Mouse (Mus musculus): ENCODE results near the gene Akap11. TPM values are rescaled to one million over a fixed set of nuclear protein-coding genes. Genes with fewer than 3 reads are reported as not detected.

The Akap11 gene
- polyA plus RNA-seq, 1 experiment from 2014 or later, result 17.7 TPM

DNA sequence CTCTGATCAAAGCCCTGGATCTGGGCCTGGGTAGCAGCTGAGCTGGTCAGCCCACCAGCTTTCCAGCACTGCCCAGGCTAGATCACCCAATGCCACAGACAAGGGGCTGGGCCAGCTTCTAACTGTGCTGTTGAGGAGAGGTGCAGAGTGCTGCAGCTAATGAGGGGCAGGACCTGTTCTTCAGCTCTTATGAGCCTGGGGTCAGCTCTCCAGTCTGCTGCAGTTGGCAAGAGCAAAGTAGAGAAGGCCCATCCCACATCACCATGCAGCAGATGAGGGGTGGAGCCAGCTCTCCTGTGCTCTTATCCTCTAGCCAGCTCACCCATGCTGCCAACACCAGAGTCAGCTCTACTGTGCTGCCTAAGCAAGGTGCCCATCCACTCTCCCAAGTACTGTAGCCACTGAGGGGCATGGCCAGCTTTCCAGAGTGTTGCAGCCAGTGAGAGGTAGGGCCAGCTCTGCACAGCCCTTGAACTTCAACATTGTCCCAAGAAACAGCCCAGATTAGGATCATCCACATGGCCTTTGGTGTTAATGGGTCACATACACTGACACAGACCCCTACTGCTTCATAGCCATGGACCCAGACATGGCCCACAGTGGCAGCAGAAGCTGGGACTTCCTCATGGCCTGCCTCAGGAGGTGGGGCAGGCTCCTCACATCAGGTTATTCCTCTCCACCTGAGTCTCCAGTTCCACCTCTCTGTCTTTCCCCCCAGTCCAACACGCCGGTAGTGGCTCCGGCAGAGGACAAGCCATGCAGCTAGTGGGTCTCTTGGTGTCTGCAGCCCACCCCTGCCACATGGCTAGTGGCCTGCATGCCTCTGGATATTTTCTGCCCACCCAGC is 10.8 kb downstream of the Akap11 start:
- H3K9me3 ChIP-seq, result no peaks in the 10 kb centered on the region
- peak overlapping the region; percentile 79 for H3K27ac ChIP-seq
- H3K27me3 ChIP-seq (replicated peaks), result no peaks in the 10 kb centered on the region
- H3K4me3 ChIP-seq (replicated peaks), result no peak overlapping the region
- H3K4me1 ChIP-seq (replicated peaks), result peaks cover 32% of the 10 kb centered on the region
- peak overlapping the region; percentile 7; the same call in 1 of the 2 replicates for H3K4me2 ChIP-seq (replicated peaks)
- 49% methylated on average over 3 of the region's 3 CpGs for WGBS
- H3K9ac ChIP-seq, result no peak overlapping the region
- ATAC-seq, result peak; percentile 75
- H3K36me3 ChIP-seq, result no peaks in the 10 kb centered on the region

DNA sequence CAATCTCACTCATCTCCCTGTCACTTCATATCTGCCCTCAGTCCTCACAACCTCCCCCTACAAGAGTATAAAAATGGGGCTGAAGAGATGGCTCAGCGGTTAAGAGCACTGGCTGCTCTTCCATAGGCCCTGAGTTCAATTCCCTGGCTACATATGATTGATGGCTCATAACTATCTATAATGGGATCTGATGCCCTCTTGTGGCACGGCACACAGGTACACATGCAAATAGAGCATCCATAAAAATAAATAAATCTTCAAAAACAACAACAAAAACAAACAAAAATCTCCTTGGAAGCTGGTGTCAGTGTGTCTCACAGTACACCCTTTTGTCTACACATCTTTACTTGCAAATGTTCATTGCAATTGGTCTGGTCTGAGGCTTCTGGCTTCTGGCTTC is 11.5 kb downstream of the Akap11 start:
- no peak for ATAC-seq
- 89% methylated on average over 2 of the region's 2 CpGs for WGBS

DNA sequence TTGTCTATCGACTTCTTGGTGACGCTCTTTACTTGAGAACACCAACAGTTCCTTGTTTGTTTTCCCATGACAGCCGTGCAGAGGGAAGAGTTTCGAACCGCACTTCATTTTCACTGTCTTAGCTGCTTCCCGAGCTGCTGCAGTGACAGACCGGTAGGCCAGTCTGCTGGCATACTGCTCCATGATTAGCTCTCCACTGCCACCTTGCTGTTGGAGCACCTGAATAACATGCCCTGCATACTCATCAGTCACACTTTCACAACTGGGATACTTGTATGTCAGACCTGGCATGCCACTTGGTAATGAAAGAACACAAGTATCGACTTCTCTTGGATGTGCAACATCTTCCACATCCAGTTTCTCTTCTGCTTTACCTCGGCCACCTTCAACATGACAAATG is 25.9 kb downstream of the Akap11 start:
- Histone ChIP-seq H3K4me3 (replicated peaks) (no peak overlapping the region), H3K27me3 (replicated peaks) (no peaks in the 10 kb centered on the region), H3K27ac (no peak overlapping the region), H3K4me1 (replicated peaks) (no peaks in the 10 kb centered on the region), H3K9ac (no peak overlapping the region), H3K36me3 (peaks cover 25% of the 10 kb centered on the region), H3K4me2 (replicated peaks) (no peak overlapping the region), H3K9me3 (no peaks in the 10 kb centered on the region)
- ATAC-seq, result no peak
- 80% methylated on average over 9 of the region's 9 CpGs for WGBS

More for the DNA sequence above, 11.5 kb downstream of the Akap11 start:
- Histone ChIP-seq H3K4me2 (replicated peaks) (no peak overlapping the region), H3K27me3 (replicated peaks) (no peaks in the 10 kb centered on the region), H3K4me1 (replicated peaks) (peaks cover 30% of the 10 kb centered on the region), H3K9ac (no peak overlapping the region), H3K9me3 (no peaks in the 10 kb centered on the region), H3K36me3 (no peaks in the 10 kb centered on the region), H3K27ac (peak overlapping the region; percentile 79; the same call in 1 of the 2 replicates), H3K4me3 (replicated peaks) (no peak overlapping the region)

DNA sequence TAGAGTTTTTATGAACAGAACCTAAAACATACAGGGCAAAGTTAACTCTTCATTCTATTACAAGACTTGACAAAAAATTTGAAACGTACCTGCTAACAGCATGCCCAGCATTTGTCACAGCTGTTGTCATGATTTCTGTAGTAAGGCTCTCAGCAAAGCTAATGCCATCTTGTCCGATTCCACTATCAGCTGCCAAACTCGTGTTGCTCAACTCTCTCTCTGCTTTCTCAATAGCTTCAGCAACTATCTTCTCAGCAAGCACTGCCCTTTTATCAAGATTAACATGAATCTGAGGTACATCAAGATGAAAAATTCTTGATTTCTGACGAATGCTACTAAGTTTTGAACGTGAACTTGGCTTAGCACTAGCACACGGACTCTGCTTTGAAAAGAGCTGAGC is 26.8 kb downstream of the Akap11 start:
- H3K4me2 ChIP-seq (replicated peaks), result no peak overlapping the region
- no peak overlapping the region for H3K4me3 ChIP-seq (replicated peaks)
- no peak overlapping the region for H3K9ac ChIP-seq
- 94% methylated on average over 6 of the region's 6 CpGs for WGBS
- H3K27ac ChIP-seq, result no peak overlapping the region
- H3K9me3 ChIP-seq, result no peaks in the 10 kb centered on the region
- H3K27me3 ChIP-seq (replicated peaks), result no peaks in the 10 kb centered on the region
- H3K36me3 ChIP-seq, result peaks cover 24% of the 10 kb centered on the region
- ATAC-seq, result no peak
- H3K4me1 ChIP-seq (replicated peaks), result no peaks in the 10 kb centered on the region

DNA sequence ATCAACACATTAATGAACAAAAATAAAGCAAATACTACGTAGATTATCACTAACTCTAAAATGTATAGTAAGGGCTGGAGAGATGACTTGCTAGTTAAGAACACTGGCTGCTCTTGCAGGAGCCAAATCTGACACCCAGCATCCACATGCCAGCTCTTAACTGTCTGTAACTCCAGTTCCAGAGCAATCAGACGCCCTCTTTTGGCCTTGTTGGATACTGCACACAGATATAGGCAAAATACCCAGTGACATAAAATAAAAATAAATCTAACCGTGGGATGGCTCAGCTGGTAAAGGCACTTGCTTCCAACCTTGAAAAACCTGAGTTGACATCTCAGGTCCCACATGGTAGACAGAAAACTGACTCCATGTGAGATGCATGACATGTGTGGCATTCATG is 36.0 kb downstream of the Akap11 start:
- Histone ChIP-seq H3K4me2 (replicated peaks) (no peak overlapping the region), H3K9me3 (no peaks in the 10 kb centered on the region), H3K9ac (no peak overlapping the region), H3K36me3 (peaks cover 7% of the 10 kb centered on the region; the same call in 1 of the 2 replicates), H3K27me3 (replicated peaks) (no peaks in the 10 kb centered on the region), H3K27ac (no peak overlapping the region), H3K4me3 (replicated peaks) (no peak overlapping the region), H3K4me1 (replicated peaks) (no peaks in the 10 kb centered on the region)
- ATAC-seq, result no peak
- 77% methylated on average over 3 of the region's 3 CpGs for WGBS

DNA sequence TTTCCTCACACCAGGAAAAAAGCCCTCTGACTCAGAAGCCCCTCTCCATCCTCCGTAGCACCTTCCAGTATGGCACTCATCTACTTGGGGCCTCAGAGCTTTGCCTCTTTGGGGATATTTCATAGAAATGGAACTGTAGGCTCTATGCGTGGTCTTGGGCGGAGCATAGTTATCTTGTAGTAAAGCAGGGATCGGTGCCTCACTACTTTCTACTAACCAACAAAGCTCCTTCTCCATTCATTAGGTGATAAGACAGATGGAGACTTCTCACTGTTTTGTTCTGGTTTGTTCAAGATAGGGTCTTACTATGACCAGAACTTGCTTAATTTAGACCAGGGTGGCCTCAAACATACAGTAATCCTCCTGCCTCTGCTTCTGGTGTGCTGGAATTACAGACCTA is 39.9 kb downstream of the Akap11 start:
- Histone ChIP-seq H3K9me3 (no peaks in the 10 kb centered on the region), H3K4me2 (replicated peaks) (no peak overlapping the region), H3K27me3 (replicated peaks) (no peaks in the 10 kb centered on the region), H3K36me3 (peaks cover 7% of the 10 kb centered on the region), H3K4me3 (replicated peaks) (no peak overlapping the region), H3K4me1 (replicated peaks) (no peaks in the 10 kb centered on the region), H3K9ac (no peak overlapping the region), H3K27ac (no peak overlapping the region)
- 94% methylated on average over 4 of the region's 4 CpGs for WGBS
- no peak for ATAC-seq

DNA sequence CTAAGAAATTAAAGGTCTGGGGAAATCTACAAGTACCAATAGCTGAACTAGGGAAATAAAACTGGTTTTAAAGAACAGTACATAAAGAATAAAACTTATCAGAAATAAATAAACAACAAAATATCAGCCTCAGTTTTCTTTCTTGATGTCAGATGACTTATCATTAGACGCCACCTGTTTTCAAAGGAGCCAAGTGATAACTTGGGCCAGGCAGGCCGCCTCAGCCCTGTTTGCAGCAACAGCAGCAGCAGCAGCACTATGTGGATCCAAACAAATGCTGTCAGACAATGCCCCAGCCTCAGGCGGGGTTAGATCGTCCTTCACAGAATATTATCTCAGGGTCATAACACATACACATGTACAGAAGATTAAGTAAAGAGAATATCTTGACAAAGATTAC is 41.4 kb downstream of the Akap11 start:
- 83% methylated on average over 4 of the region's 4 CpGs for WGBS
- ATAC-seq, result no peak
- no peaks in the 10 kb centered on the region; the same call in 1 of the 2 replicates for H3K36me3 ChIP-seq
- H3K9ac ChIP-seq, result no peak overlapping the region
- no peaks in the 10 kb centered on the region for H3K9me3 ChIP-seq
- no peak overlapping the region for H3K27ac ChIP-seq
- H3K27me3 ChIP-seq (replicated peaks), result no peaks in the 10 kb centered on the region
- H3K4me3 ChIP-seq (replicated peaks), result no peak overlapping the region
- H3K4me2 ChIP-seq (replicated peaks), result no peak overlapping the region
- no peaks in the 10 kb centered on the region for H3K4me1 ChIP-seq (replicated peaks)

DNA sequence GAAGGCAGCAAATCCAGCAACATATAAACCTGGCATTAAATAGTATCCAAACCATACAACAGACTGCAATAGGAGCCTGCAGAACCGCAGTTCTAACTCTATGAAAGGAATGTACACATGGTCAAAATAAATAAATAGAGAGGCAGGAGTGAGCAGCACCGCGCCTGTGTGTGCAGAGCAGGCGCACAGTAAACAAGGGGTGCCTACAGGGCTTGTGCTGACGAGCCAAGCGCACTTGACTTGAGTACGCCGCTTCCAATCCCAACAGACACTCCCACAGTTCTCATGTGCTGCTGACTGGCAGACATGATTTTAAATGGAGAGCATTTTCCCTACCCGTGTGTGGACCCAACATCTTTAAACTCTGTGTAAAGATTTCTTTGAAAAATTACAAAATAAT is 44.0 kb downstream of the Akap11 start:
- 61% methylated on average over 9 of the region's 9 CpGs for WGBS
- no peak overlapping the region for H3K9ac ChIP-seq
- no peaks in the 10 kb centered on the region for H3K4me1 ChIP-seq (replicated peaks)
- H3K27me3 ChIP-seq (replicated peaks), result no peaks in the 10 kb centered on the region
- ATAC-seq, result no peak
- H3K4me2 ChIP-seq (replicated peaks), result no peak overlapping the region
- no peaks in the 10 kb centered on the region for H3K9me3 ChIP-seq
- no peak overlapping the region for H3K4me3 ChIP-seq (replicated peaks)
- H3K36me3 ChIP-seq, result no peaks in the 10 kb centered on the region; the same call in 1 of the 2 replicates
- H3K27ac ChIP-seq, result no peak overlapping the region

DNA sequence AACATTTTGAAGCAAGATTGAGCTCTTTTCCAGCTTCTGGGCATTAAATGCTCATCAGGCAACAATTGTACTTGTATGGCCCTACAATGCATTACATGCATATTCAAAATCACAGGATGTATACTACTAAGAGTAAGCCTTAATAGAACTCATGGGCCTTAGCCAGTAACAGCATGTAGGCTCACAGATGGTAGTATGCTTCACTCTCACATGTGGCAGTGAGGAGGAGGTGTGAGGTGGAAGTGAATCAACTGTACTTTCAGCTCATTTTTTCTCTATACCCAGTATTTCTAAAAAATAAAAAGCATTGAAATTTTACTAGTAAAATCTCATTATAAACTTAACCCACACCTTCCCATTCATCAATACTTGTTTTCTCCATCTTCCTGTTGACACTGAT is 45.2 kb downstream of the Akap11 start:
- Histone ChIP-seq H3K27me3 (replicated peaks) (no peaks in the 10 kb centered on the region), H3K27ac (no peak overlapping the region), H3K36me3 (no peaks in the 10 kb centered on the region; the same call in 1 of the 2 replicates), H3K4me1 (replicated peaks) (no peaks in the 10 kb centered on the region), H3K9ac (no peak overlapping the region), H3K9me3 (no peaks in the 10 kb centered on the region), H3K4me3 (replicated peaks) (no peak overlapping the region), H3K4me2 (replicated peaks) (no peak overlapping the region)
- no peak for ATAC-seq

DNA sequence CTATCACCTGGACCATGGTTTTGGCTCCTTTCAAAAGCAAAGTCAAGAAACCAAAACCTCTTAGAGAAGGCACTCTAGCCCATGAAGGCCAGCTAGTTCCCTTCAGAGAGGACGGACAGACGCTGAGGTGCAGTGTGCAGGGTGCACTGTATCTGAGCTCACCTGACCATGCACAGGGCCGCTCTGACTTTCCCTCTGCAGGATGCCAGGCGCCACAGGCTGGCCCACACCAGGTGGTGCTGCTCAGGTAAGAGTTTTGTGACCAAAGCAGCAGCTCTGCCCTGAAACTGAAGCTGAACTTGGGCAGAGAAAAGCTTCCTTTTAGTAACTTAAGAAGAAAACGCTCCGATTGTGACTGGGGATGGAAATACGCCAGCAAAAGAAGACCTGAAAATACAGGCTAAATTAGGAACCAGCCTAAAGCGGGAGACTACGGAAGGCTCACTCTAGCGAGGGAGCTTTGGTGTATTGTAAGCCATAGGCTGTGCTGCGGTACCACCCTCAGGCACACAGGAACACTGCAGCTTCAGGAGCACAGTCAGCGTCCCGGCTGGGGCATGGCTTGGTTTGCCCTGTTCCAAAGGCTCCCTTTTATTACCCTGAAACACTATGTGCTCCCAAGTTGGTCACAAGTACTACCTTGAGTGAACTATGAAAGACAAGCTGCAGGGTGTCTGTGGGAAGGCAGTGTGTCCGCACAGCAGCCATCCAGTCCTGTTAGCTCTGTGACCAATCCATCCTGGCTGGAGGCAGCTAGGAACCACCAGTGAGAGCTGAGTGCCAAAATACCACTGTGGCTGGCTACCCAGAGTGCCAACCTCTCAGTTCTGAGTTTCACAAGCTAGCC is 54.0 kb downstream of the Akap11 start:
- Histone ChIP-seq H3K9me3 (no peaks in the 10 kb centered on the region), H3K27me3 (replicated peaks) (no peaks in the 10 kb centered on the region), H3K4me3 (replicated peaks) (0 out of 2 replicates have a peak overlapping the region, but pooled peaks have one; percentile 9), H3K9ac (no peak overlapping the region), H3K27ac (no peak overlapping the region), H3K4me1 (replicated peaks) (no peaks in the 10 kb centered on the region), H3K36me3 (no peaks in the 10 kb centered on the region), H3K4me2 (replicated peaks) (peak overlapping the region; percentile 41)
- peak; percentile 83 for ATAC-seq
- WGBS, result 23% methylated on average over 14 of the region's 14 CpGs

DNA sequence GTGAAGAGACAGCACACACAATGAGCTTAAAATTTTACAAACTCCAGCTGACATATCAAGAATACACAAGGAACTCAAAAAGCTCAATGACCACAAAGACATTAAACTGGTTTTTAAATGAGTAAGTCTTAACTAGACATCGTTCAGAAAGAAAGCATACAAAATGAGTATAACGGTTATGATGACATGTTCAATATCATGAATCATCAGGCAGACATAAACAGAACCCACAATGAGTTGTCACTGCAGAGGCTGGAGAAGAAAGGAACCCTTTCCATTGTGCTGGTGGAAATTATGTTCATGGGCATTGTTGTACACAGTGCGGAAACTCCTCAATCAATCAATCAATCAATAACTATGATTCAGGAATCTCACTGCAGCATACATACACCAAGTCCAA is 62.5 kb downstream of the Akap11 start:
- Histone ChIP-seq H3K4me1 (replicated peaks) (no peaks in the 10 kb centered on the region), H3K36me3 (no peaks in the 10 kb centered on the region), H3K4me2 (replicated peaks) (no peak overlapping the region), H3K27ac (no peak overlapping the region), H3K4me3 (replicated peaks) (no peak overlapping the region), H3K27me3 (replicated peaks) (no peaks in the 10 kb centered on the region), H3K9ac (no peak overlapping the region), H3K9me3 (no peaks in the 10 kb centered on the region)
- 80% methylated on average over 3 of the region's 3 CpGs for WGBS
- ATAC-seq, result no peak

DNA sequence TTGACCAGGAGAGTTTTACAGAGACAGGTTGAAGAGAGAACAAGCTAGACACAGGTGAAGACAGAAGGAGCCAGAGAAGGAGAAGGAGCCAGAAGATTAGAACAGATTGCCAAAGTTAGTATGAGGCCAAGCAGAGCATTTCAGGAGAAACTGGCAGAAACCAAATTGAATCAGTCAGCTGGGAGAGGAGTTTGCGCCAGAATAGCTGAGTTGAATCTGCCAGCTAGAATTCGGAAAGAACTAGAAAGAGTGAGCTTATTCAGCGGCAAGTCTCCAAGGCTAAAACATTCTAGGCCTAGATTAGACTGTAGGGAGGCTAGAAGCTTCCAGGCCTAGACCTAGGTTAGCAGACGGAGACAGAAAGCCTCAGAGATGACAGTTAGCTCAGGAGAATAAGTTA is 65.9 kb downstream of the Akap11 start:
- Histone ChIP-seq H3K9me3 (no peaks in the 10 kb centered on the region), H3K4me1 (replicated peaks) (no peaks in the 10 kb centered on the region), H3K9ac (no peak overlapping the region), H3K4me3 (replicated peaks) (no peak overlapping the region), H3K27me3 (replicated peaks) (no peaks in the 10 kb centered on the region), H3K36me3 (no peaks in the 10 kb centered on the region), H3K4me2 (replicated peaks) (no peak overlapping the region), H3K27ac (no peak overlapping the region)
- 95% methylated on average over 4 of the region's 4 CpGs for WGBS
- no peak for ATAC-seq

Data from intestine, embryonic 15.5 days (tissue).